Mouse (Mus musculus) bone marrow macrophage, adult 2 months (primary cell): ENCODE data around the gene Ttyh3.

Experiments
- CTCF ChIP-seq: IDR thresholded peaks from 2 replicates; pipeline ENCODE4 v1.5.1; 2012; ENCODE audit warnings: low read depth, mild to moderate bottlenecking, low read length, moderate library complexity
- POLR2A ChIP-seq: IDR thresholded peaks from 2 replicates; pipeline ENCODE4 v1.6.1; 2012; ENCODE audit warnings: mild to moderate bottlenecking, low read depth, low read length, borderline replicate concordance

DNA sequence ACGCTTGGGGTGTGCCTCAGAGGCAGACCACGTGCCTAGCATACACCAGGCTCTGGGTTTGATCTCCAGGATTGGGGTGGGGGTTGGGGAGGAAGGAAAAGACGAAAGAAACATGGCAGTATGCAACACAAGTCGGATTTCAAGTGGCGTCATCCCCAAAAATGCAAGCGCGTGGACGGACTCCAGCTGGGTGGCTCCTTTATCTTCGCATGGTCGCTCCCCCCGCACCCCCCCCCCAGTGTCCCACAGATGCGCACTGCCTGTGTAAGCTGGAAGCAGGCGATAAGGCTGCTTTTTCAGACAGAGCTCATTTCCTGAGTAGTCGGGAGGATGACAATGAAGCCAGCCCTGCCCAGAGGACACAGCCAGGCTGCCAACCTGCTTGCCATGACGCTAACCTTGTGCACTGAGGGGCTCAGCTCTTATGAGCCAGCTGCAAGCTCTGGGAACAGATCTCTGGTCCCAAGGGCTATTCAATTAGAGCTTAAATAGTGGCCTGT lies 4.1 kb downstream of the Ttyh3 start:
- TF ChIP-seq POLR2A (no peak), CTCF (no peak)
